In the genomic region with DNA sequence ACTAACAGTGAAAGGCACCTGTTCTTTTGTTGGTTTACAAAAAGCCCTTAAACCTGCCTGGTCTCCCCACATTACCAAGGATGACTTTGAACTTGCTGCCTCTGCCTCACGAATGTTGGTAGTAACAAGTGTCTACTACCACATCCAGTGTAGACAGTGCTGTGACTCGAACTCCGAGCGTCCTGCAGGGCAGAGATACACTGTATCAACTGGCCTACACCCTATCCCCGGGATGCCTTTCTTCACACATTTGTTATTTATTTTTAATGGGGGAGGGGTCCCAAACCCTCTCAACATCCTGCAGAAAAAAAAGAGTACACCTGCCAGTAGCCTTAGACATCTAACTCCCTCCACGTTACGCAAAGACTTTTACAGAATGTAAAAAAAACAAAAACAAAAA, we compare ENCODE assay signal across 8 mouse cellular contexts. TPM values are rescaled to one million over a fixed set of nuclear protein-coding genes. Genes with fewer than 3 reads are reported as not detected.
DNase-seq lines count a peak whose midpoint lies in the region; ATAC-seq and TF ChIP-seq lines count a peak whose summit lies in the region.

No protein-coding gene starts in this region.

- peaks cover 11% of the 10 kb centered on the region; the same call in 1 of the 2 replicates for H3K36me3 ChIP-seq in lung, embryonic 16.5 days (ENCODE audit: control insufficient read depth, insufficient read depth, low read length)
- peaks cover 27% of the 10 kb centered on the region for H3K36me3 ChIP-seq in embryonic facial prominence, embryonic 14.5 days (ENCODE audit: control insufficient read depth, insufficient read depth, low read length)
- peaks cover 4% of the 10 kb centered on the region; the same call in 1 of the 2 replicates for H3K36me3 ChIP-seq in hindbrain, postnatal 0 days (ENCODE audit: insufficient read depth, low read length)
- peaks cover 32% of the 10 kb centered on the region for H3K36me3 ChIP-seq in neural tube, embryonic 13.5 days

- H3K4me1 ChIP-seq in lung, embryonic 16.5 days (replicated peaks; ENCODE audit: control insufficient read depth, insufficient read depth, low read length): peaks cover 12% of the 10 kb centered on the region
- H3K4me1 ChIP-seq in embryonic facial prominence, embryonic 14.5 days (ENCODE audit: control insufficient read depth, insufficient read depth, low read length): peaks cover 13% of the 10 kb centered on the region
- peaks cover 6% of the 10 kb centered on the region; the same call in 1 of the 2 replicates for H3K4me1 ChIP-seq in hindbrain, postnatal 0 days (ENCODE audit: insufficient read depth, low read length)
- peaks cover 19% of the 10 kb centered on the region for H3K4me1 ChIP-seq in neural tube, embryonic 13.5 days (replicated peaks)

- H3K27ac ChIP-seq in lung, embryonic 16.5 days (ENCODE audit: low read length): peak overlapping the region; percentile 93; the same call in 1 of the 2 replicates
- peak overlapping the region; percentile 94; the same call in 1 of the 2 replicates for H3K27ac ChIP-seq in embryonic facial prominence, embryonic 14.5 days (replicated peaks; ENCODE audit: low read depth, low read length)
- H3K27ac ChIP-seq in hindbrain, postnatal 0 days: peak overlapping the region; percentile 95; the same call in 1 of the 2 replicates
- H3K27ac ChIP-seq in neural tube, embryonic 13.5 days (replicated peaks): peak overlapping the region; percentile 93

- no peaks in the 10 kb centered on the region for H3K9me3 ChIP-seq in lung, embryonic 16.5 days (ENCODE audit: control insufficient read depth, low read length)
- H3K9me3 ChIP-seq in embryonic facial prominence, embryonic 14.5 days (ENCODE audit: control insufficient read depth, low read length): no peaks in the 10 kb centered on the region
- no peaks in the 10 kb centered on the region for H3K9me3 ChIP-seq in hindbrain, postnatal 0 days (ENCODE audit: low read length)
- no peaks in the 10 kb centered on the region for H3K9me3 ChIP-seq in neural tube, embryonic 13.5 days

- no peak for ATAC-seq in lung, embryonic 16.5 days (ENCODE audit: low read depth)
- ATAC-seq in embryonic facial prominence, embryonic 14.5 days (ENCODE audit: low read depth): no peak
- no peak for ATAC-seq in hindbrain, postnatal 0 days
- ATAC-seq in neural tube, embryonic 13.5 days (ENCODE audit: low read depth): peak; percentile 62; the same call in 1 of the 2 replicates

- intact Hi-C loops in left cerebral cortex, postnatal 4 days (cut with DNase I): no loop called here

- 4% methylated on average over 7 of the region's 7 CpGs for WGBS in lung, embryonic 16.5 days
- 6% methylated on average over 7 of the region's 7 CpGs for WGBS in embryonic facial prominence, embryonic 14.5 days
- WGBS in hindbrain, postnatal 0 days: 5% methylated on average over 7 of the region's 7 CpGs
- 7% methylated on average over 7 of the region's 7 CpGs for WGBS in neural tube, embryonic 13.5 days

- peak overlapping the region; percentile 85 for H3K9ac ChIP-seq in lung, embryonic 16.5 days (ENCODE audit: low read length)
- peak overlapping the region; percentile 85 for H3K9ac ChIP-seq in embryonic facial prominence, embryonic 14.5 days (ENCODE audit: low read depth, low read length)
- H3K9ac ChIP-seq in hindbrain, postnatal 0 days (replicated peaks; ENCODE audit: low read length): peak overlapping the region; percentile 93
- H3K9ac ChIP-seq in neural tube, embryonic 13.5 days: peak overlapping the region; percentile 84

- peak overlapping the region; percentile 90 for H3K4me2 ChIP-seq in lung, embryonic 16.5 days (ENCODE audit: low read depth, low read length)
- peak overlapping the region; percentile 73 for H3K4me2 ChIP-seq in embryonic facial prominence, embryonic 14.5 days (ENCODE audit: low read depth, low read length)
- peak overlapping the region; percentile 79 for H3K4me2 ChIP-seq in hindbrain, postnatal 0 days (ENCODE audit: low read depth, low read length)
- H3K4me2 ChIP-seq in neural tube, embryonic 13.5 days: peak overlapping the region; percentile 73

- no peak for TF ChIP-seq CTCF in hindbrain, postnatal 0 days (IDR thresholded peaks at IDR 0.05; ENCODE audit: low read depth)

- H3K27me3 ChIP-seq in lung, embryonic 16.5 days (ENCODE audit: control insufficient read depth, insufficient read depth, low read depth, low read length): no peaks in the 10 kb centered on the region
- no peaks in the 10 kb centered on the region for H3K27me3 ChIP-seq in embryonic facial prominence, embryonic 14.5 days (replicated peaks; ENCODE audit: control insufficient read depth, insufficient read depth, low read length)
- no peaks in the 10 kb centered on the region for H3K27me3 ChIP-seq in hindbrain, postnatal 0 days (ENCODE audit: insufficient read depth, low read length)
- H3K27me3 ChIP-seq in neural tube, embryonic 13.5 days: no peaks in the 10 kb centered on the region

- H3K4me3 ChIP-seq in lung, embryonic 16.5 days (ENCODE audit: low read length): peak overlapping the region; percentile 91
- peak overlapping the region; percentile 88 for H3K4me3 ChIP-seq in embryonic facial prominence, embryonic 14.5 days (ENCODE audit: low read depth, low read length)
- H3K4me3 ChIP-seq in hindbrain, postnatal 0 days (ENCODE audit: low read length): peak overlapping the region; percentile 93
- peak overlapping the region; percentile 83 for H3K4me3 ChIP-seq in neural tube, embryonic 13.5 days

- DNase-seq in lung, adult 18-20 months: no peak
- DNase-seq in embryonic facial prominence, embryonic 14.5 days (ENCODE audit: low spot score): no peak
- no peak for DNase-seq in hindbrain, postnatal 0 days (ENCODE audit: low spot score)
- no peak for DNase-seq in left cerebral cortex, adult 11 months (ENCODE audit: low spot score)
- no peak for DNase-seq in gastrocnemius, adult 8-10 months (ENCODE audit: low spot score in 2 of 2)
- no peak for DNase-seq in left cerebral cortex, postnatal 4 days

RNA-seq across cellular contexts. Expression of gene Pcgf6, which starts 0.9 kb away (rescaled TPM):
- polyA plus RNA-seq in lung, embryonic 16.5 days (2015; fragmentation: Nextera tagmentation; extraction: Ambion mirVana): 13.0 and 14.4 TPM in 2 replicates
- 13.9 and 17.8 TPM in 2 replicates for polyA plus RNA-seq in embryonic facial prominence, embryonic 14.5 days (2014; fragmentation: Nextera tagmentation; extraction: Ambion mirVana)
- total RNA-seq in hindbrain, postnatal 0 days (2014; rRNA removed): 12.9 and 17.9 TPM in 2 replicates
- 20.0 and 22.7 TPM in 2 replicates for polyA plus RNA-seq in hindbrain, postnatal 0 days (2015; fragmentation: Nextera tagmentation; extraction: Ambion mirVana)
- 26.9 and 29.1 TPM in 2 replicates for polyA plus RNA-seq in neural tube, embryonic 13.5 days (2015; fragmentation: Nextera tagmentation; extraction: Ambion mirVana)
- total RNA-seq in gastrocnemius, adult 8-10 months (2022): 1 to 10 TPM; 3.6 to 6.3 (median 5.0) TPM
- total RNA-seq in left cerebral cortex, postnatal 4 days (2021): 10 to 100 TPM; 25.0 to 26.1 TPM

RNA-seq across cellular contexts. Expression of gene Taf5, which starts 17.7 kb away (rescaled TPM):
- 3.5 and 4.5 TPM in 2 replicates for polyA plus RNA-seq in lung, embryonic 16.5 days (2015; fragmentation: Nextera tagmentation; extraction: Ambion mirVana)
- polyA plus RNA-seq in embryonic facial prominence, embryonic 14.5 days (2014; fragmentation: Nextera tagmentation; extraction: Ambion mirVana): 6.6 and 7.7 TPM in 2 replicates
- total RNA-seq in hindbrain, postnatal 0 days (2014; rRNA removed): 7.2 and 11.3 TPM in 2 replicates
- 2.9 and 3.3 TPM in 2 replicates for polyA plus RNA-seq in hindbrain, postnatal 0 days (2015; fragmentation: Nextera tagmentation; extraction: Ambion mirVana)
- polyA plus RNA-seq in neural tube, embryonic 13.5 days (2015; fragmentation: Nextera tagmentation; extraction: Ambion mirVana): 6.8 and 7.2 TPM in 2 replicates
- 1 to 10 TPM; 1.6 to 2.5 (median 2.3) TPM for total RNA-seq in gastrocnemius, adult 8-10 months (2022)
- total RNA-seq in left cerebral cortex, postnatal 4 days (2021): 1 to 10 TPM; 7.8 to 8.6 TPM

RNA-seq across cellular contexts. Expression of gene Nt5c2, which starts 34.9 kb away (rescaled TPM):
- polyA plus RNA-seq in lung, embryonic 16.5 days (2015; fragmentation: Nextera tagmentation; extraction: Ambion mirVana): 87.7 and 92.2 TPM in 2 replicates
- polyA plus RNA-seq in embryonic facial prominence, embryonic 14.5 days (2014; fragmentation: Nextera tagmentation; extraction: Ambion mirVana): 65.6 and 66.3 TPM in 2 replicates
- 43.4 and 44.2 TPM in 2 replicates for total RNA-seq in hindbrain, postnatal 0 days (2014; rRNA removed)
- 79.8 and 80.7 TPM in 2 replicates for polyA plus RNA-seq in hindbrain, postnatal 0 days (2015; fragmentation: Nextera tagmentation; extraction: Ambion mirVana)
- 81.7 and 85.0 TPM in 2 replicates for polyA plus RNA-seq in neural tube, embryonic 13.5 days (2015; fragmentation: Nextera tagmentation; extraction: Ambion mirVana)
- total RNA-seq in gastrocnemius, adult 8-10 months (2022): 10 to 100 TPM in 1 of 4 experiments, 1 to 10 TPM in 3; 5.8 to 10.2 (median 8.1) TPM
- total RNA-seq in left cerebral cortex, postnatal 4 days (2021): 10 to 100 TPM; 84.0 to 93.6 TPM

RNA-seq across cellular contexts. Expression of gene Ina, which starts 35.3 kb away (rescaled TPM):
- polyA plus RNA-seq in lung, embryonic 16.5 days (2015; fragmentation: Nextera tagmentation; extraction: Ambion mirVana): 0.51 and 1.2 TPM in 2 replicates
- 17.6 and 17.9 TPM in 2 replicates for polyA plus RNA-seq in embryonic facial prominence, embryonic 14.5 days (2014; fragmentation: Nextera tagmentation; extraction: Ambion mirVana)
- total RNA-seq in hindbrain, postnatal 0 days (2014; rRNA removed): 217 and 280 TPM in 2 replicates
- polyA plus RNA-seq in hindbrain, postnatal 0 days (2015; fragmentation: Nextera tagmentation; extraction: Ambion mirVana): 294 and 315 TPM in 2 replicates
- polyA plus RNA-seq in neural tube, embryonic 13.5 days (2015; fragmentation: Nextera tagmentation; extraction: Ambion mirVana): 680 and 687 TPM in 2 replicates
- total RNA-seq in gastrocnemius, adult 8-10 months (2022): not detected
- 100 to 1,000 TPM; 246 to 250 TPM for total RNA-seq in left cerebral cortex, postnatal 4 days (2021)

RNA-seq across cellular contexts. Expression of gene Usmg5, which starts 40.6 kb away (rescaled TPM):
- polyA plus RNA-seq in lung, embryonic 16.5 days (2015; fragmentation: Nextera tagmentation; extraction: Ambion mirVana): 1,037 and 1,149 TPM in 2 replicates
- 1,191 and 1,453 TPM in 2 replicates for polyA plus RNA-seq in embryonic facial prominence, embryonic 14.5 days (2014; fragmentation: Nextera tagmentation; extraction: Ambion mirVana)
- 639 and 658 TPM in 2 replicates for total RNA-seq in hindbrain, postnatal 0 days (2014; rRNA removed)
- polyA plus RNA-seq in hindbrain, postnatal 0 days (2015; fragmentation: Nextera tagmentation; extraction: Ambion mirVana): 2,274 and 2,322 TPM in 2 replicates
- polyA plus RNA-seq in neural tube, embryonic 13.5 days (2015; fragmentation: Nextera tagmentation; extraction: Ambion mirVana): 1,573 and 1,642 TPM in 2 replicates
- 1,000 to 10,000 TPM; 1,130 to 1,241 (median 1,184) TPM for total RNA-seq in gastrocnemius, adult 8-10 months (2022)
- 100 to 1,000 TPM; 610 to 660 TPM for total RNA-seq in left cerebral cortex, postnatal 4 days (2021)
